Mouse (Mus musculus) v-Abl transformed pro-B cells (cell line): Measurements from ENCODE around the gene Glis1.

ENCODE experiments used
- in situ Hi-C, 2 experiments: fragments of 400-800 bp; cut with MboI; formaldehyde crosslinking; loops; one replicate each; pipeline ENCODE4 v1.15.1; 2025; ENCODE audit not compliant: unreplicated experiment in 2 of 2

Gene Glis1

DNA sequence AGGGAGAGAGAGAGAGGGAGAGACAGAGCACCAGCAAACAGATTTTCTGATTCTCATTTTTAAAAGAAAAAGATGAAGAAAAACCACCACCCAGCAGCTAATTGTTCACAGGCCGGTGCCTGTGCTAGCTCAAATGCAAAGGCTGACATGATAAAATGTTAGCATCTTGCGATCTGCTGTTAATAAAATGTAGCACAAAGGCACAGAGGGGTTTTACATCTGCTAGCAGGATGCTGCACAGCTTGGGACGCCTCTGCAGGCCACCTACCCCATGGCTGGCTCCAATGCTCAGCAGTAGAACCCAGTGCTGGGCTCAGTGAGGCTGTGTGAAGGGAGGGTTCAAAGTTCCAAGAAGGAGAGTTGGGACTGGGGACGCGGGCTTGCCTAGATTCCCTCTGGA is 236.3 kb downstream of the Glis1 start:
- in situ Hi-C loops: loop anchor here (25.0 kb wide), 4 partner anchors 433 to 1058 kb away; partner anchors contain the start of genes Acot11 (in 1 of the 2), Lexm (in 1 of the 2) and Ttc22 (in 1 of the 2)

DNA sequence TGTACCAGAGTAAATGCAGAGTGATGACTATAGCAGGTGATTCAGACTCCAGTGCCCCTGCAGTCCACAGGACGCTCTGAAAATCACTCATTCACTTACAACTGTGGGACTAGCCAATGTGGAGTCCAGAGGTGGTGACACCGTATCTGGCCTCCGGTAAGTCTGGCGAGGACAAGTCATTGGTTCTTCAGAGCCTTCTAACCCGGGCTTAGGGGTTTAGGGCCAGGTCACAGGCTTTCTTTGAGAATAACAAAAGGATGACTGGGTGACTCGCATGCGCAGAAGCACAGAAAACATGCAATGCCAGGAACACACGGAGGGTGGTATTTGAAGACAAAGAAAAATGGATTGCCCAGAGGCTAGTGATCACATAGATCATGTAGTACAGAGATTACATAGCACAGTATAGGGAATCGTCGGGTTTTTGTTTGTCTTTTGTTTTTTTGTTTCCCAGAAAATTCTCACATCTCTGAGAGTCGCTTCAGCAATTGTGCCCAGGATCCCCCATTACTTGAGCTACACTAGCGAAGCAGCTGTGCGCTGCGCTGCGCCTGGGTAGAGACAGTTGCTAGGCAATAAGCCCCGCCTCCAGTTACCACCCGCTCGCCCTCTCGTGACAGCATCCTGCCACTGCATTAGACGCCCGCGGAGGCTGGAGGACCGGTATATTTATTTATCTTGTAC is 239.4 kb downstream of the Glis1 start:
- in situ Hi-C loops: loop anchor here (25.0 kb wide), 4 partner anchors 436 to 1061 kb away; partner anchors contain the start of genes Acot11 (in 1 of the 2), Lexm (in 1 of the 2) and Ttc22 (in 1 of the 2)

DNA sequence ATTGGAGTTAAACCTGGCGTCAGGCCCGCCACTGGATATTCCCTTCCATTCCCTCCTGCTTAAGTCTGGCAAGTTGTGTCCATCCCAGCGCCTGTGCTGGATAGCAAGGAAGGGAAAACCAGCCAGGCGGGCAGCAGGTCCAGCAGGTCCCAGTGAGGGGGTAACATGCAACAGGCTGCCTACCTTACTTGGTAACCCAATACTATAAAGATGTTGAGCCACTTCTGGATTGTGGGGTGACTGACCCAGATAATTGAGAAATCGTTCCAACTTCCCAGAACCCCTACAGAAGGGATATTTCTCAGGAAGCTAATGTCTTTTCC is 239.9 kb downstream of the Glis1 start:
- in situ Hi-C loops: loop anchor here (25.0 kb wide), 4 partner anchors 437 to 1062 kb away; partner anchors contain the start of genes Acot11 (in 1 of the 2), Lexm (in 1 of the 2) and Ttc22 (in 1 of the 2)

DNA sequence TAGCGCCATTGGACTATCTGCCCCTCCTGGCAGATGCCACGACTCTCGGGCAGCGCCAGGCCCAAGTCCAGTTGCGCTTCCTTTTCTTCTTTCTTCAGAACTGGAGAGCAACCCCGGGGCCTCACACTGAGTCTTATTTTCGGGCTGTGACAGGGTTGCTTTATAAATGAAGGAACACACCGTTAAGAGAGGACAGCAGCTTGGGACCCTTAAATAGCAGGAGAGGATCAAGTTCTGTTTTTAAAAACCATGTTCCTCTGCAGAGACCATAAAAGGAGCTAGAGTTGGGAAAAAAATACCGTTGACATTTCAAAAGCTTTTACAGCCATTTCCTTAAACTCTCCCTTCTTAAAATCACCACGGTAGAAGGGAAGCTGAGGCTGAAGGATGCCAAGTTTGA is 241.3 kb downstream of the Glis1 start:
- in situ Hi-C loops: no loop called here

DNA sequence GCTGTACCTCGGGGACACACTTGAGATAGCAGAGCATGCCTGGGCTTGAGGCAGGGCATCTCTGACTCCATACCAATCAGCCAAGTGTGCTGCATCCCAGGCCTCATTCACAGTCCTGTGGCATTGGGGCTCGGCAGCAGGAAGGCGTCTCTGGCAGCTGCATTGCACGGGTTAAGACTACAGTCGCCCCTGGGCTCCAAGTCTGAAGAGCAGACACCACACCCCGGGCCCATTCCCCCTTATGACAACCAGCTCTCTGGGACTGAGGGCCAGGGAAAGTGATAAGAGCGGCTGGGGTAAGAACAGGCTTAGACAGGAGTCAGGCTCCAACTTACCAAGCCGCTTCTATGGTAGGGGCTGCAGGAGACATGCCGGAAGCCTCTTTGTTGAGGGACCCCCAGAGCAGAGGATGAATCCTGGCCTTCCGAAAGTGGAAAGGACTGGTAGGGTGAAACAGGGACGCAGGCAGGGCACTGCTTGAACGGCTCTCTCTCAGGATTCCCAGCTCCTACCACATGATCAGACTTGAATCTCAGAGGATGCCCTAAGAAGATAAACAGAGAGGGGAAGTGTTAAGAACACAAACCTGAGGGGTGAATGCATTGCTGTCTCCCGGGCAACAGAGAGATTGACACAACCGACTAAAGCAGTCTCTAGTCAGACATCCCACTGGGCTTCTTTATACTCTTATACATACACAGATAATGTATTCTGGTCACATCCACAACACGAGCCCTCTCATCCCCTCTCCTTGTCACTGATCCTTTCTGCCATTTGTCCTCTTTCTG is 246.1 kb downstream of the Glis1 start:
- in situ Hi-C loops: no loop called here

DNA sequence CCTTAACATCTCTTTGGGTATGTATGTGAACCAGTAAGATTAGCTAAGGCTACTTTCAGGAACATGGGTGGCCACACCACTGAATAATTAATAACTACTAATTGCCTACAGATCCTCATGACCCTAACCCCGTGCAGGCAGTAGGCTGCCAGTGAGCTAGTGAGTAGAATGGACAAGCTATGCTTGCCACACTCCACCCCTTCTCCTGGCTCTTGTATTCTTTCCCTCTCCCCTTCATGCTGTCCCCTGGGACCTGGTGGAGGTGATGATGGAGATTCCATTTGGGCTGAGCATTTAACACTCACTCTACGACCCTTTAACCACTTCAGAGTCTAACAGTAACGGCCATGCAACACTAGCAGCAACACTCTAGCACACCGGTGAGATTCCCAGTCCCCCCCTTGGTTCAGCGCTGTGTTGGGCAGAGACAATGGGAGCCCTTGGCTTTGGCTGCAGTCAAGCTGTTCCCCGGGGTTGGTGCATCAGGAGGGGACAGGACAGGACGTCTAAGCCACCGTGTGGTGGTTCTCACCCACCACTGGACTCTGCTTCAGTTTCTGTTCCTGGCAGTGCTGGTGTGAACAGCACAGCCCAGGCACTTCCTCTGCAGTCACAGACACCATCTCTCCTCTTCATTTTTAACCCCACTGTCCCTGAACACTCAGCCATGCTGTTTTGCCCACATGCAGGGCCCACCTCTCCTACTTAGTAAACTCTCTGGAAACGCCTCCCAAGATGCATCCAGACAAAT is 246.9 kb downstream of the Glis1 start:
- in situ Hi-C loops: no loop called here

DNA sequence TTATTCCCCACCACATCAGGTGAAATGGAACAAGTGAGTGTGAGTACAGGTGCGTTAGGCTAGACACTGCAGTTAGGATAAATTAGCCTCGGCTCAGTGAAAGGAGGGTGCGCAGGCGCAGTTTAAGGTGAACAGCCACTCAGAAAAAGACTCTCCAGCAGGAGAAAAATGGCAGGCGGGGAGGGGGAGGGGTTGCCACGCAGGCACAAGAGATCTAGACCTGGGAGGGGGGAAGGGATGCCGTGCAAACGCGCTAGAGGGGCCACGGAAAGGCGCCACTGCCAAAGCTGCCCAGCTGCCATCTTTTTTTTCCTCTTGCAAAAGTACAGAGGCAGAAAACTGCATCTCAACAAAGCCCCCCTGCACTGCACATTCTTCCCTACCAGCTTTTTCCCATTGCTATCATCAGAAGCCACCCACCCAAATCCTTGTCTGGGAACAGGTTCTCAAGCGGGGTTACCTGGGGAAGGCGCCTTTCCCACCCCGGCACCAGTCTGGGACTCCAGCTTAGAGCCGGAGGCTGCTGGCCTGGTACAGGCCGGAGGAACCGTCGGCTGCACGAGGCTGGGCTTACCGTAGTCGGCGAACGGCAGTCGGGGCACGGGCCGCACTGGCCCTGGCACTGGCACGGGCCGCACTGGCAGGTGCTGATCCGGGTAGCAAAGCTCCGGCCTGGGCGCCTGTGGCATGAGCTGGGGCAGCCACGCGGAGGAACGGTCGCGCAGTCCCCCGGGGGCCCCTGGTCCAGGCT is 248.8 kb downstream of the Glis1 start:
- in situ Hi-C loops: no loop called here

DNA sequence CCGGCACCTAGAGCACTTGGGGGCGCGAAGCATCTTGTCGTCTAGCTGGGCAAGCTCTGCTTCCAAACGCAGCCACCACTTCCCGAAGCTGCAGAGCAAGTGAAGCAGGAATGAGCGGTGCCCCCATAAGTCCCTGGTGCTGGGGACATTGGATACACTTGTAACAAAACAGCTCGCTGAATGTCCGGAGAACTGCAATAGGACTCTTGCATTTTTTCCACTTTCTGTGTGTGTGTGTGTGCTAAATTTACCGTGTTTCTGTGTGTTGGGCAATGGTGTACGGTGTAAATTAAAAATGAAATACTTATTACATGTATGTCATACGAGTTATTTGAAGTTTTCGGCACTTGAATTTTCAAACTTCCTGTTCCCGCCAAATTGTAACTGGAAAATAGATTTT is 249.7 kb downstream of the Glis1 start, which contains the start of gene Dmrtb1:
Gene Dmrtb1 (minus strand): TSS at position 101 of the 400 bp plus-strand sequence.
- in situ Hi-C loops: no loop called here
